Mouse (Mus musculus) midbrain, embryonic 10.5 days (tissue): ENCODE results near the gene Cacng1. TPM values are rescaled to one million over a fixed set of nuclear protein-coding genes. Genes with fewer than 3 reads are reported as not detected.

ENCODE experiments used
- DNase-seq: peaks from one replicate; pipeline ENCODE4 v3.0.0-alpha.2; 2017; ENCODE audit warnings: low spot score
- H3K27ac ChIP-seq: fragments of 300-500 bp; sonication (generic); replicated peaks from 2 replicates; pipeline ENCODE4 v1.5.1; 2016; ENCODE audit warnings: mild to moderate bottlenecking
- H3K27me3 ChIP-seq: fragments of 300-500 bp; sonication (generic); 2 replicates; pipeline ENCODE4 v1.6.1; 2016; ENCODE audit warnings: low read depth, mild to moderate bottlenecking; ENCODE audit not compliant: poor library complexity, severe bottlenecking
- H3K36me3 ChIP-seq: fragments of 300-500 bp; sonication (generic); 2 replicates; pipeline ENCODE4 v1.6.1; 2016; ENCODE audit warnings: mild to moderate bottlenecking, moderate library complexity
- H3K4me1 ChIP-seq: fragments of 300-500 bp; sonication (generic); 2 replicates; pipeline ENCODE4 v1.6.1; 2016
- H3K4me3 ChIP-seq: fragments of 300-500 bp; sonication (generic); 2 replicates; pipeline ENCODE4 v1.5.1; 2016; ENCODE audit warnings: mild to moderate bottlenecking, moderate library complexity
- H3K9me3 ChIP-seq: fragments of 300-500 bp; sonication (generic); replicated peaks from 2 replicates; pipeline ENCODE4 v1.6.1; 2016; ENCODE audit warnings: mild to moderate bottlenecking
- WGBS: fragments of 180-500 bp; shearing (Covaris S2); methylation state at CpG from one replicate; pipeline ENCODE4 v1.1.7; 2016; 5-methylcytosine and 5-hydroxymethylcytosine counted together
- polyA plus RNA-seq: library from polyadenylated mRNA; unstranded; fragments of >200 nt; fragmentation: Nextera tagmentation; extraction: Ambion mirVana; gene quantifications from 2 replicates; pipeline ENCODE4 v1.2.1, GENCODE M21; 2016

Gene Cacng1
- polyA plus RNA-seq, result 0.31 TPM in 1 of 2 replicates, not detected in the other

DNA sequence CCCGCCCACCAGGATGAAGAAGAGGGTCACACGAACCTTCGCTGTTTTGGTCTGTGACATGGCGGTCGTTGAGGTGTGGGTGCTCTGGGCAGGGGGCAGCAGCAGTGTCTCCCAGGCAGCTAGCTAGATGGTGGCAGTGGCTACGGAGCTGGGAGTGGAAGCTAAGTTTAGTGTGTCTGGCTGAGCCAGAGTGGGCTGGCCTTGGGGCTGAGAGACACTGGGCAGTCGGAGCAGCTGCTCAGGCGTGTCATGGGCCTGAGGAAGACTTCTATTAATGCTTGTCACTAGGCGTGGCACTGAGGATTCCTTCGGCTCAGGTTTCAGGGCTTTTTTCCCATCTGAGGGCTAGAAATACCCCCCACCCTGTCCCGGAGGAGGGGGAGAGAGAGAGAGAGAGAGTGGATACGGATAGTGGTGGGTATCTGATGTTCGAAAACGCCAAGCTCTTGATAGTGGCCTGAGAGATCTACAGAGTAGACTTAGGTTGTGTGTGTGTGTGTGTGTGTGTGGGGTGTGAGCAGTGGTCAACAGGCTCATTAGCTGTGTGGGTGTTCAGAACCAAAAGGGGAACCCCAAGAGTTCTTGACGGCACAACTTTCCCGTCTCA lies at the start of gene Cacng1:
Gene Cacng1, minus strand, starts transcription at position 191 of the 607 bp plus-strand sequence.
- Histone ChIP-seq H3K36me3 (0 out of 2 replicates have a peak, but pooled peaks cover 4% of the 10 kb centered on the region), H3K4me3 (no peak within 1 kb of the TSS), H3K27me3 (no peaks in the 10 kb centered on the region; the same call in 1 of the 2 replicates), H3K9me3 (peaks cover 6% of the 10 kb centered on the region; the same call in 1 of the 2 replicates), H3K4me1 (peaks cover 24% of the 10 kb centered on the region), H3K27ac (0 out of 2 replicates have a peak within 1 kb of the TSS, but pooled peaks have one; percentile 1)
- no peak for DNase-seq
- 78% methylated on average over 16 of the region's 16 CpGs for WGBS

- H3K27ac ChIP-seq, result peak overlapping the region; percentile 82
- DNase-seq, result peak; percentile 56
- 24% methylated on average over 8 of the region's 8 CpGs for WGBS
- H3K27me3 ChIP-seq, result no peaks in the 10 kb centered on the region
- H3K9me3 ChIP-seq, result no peaks in the 10 kb centered on the region
- H3K4me1 ChIP-seq, result peaks cover 65% of the 10 kb centered on the region
- H3K4me3 ChIP-seq, result no peak overlapping the region
- H3K36me3 ChIP-seq, result peaks cover 12% of the 10 kb centered on the region
These were observed 46.6 kb upstream of the Cacng1 start for GRCm38 (mm10) chr11:107762688-107763460.

DNA sequence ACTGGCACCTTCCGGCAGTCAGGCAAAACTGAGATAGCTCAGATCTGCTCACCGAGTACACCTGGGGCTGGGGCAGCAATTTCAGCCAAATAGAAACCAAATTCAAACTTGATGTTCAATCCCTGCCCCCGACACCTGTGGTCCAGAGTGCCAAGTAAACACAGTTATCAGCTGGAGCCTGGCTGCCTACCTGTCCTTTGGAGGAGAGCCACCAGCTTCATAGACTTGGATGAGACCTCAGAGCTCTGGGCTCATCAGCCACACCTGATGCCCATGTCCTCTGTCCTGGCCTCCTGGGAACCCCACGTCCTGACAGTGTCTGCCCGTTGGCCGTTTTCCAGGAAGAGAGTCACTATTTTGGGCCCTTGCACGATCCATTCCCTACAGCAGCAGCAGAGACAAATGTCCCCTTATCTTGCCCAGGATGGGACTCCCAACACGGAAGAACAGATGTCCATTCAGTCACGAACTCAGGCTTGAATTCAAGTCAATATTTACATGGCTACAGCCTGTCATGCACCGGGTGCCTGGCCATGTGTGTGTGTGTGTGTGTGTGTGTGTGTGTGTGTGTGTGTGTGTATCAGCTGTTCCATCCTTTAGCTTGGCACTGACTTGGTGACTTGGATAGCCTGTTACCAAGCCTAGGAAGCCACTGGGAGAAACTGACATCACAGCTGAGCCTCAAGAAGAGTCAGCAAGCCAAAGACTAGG lies 45.6 kb upstream of the Cacng1 start:
- no peak for DNase-seq
- Histone ChIP-seq H3K4me1 (peaks cover 56% of the 10 kb centered on the region), H3K36me3 (peaks cover 21% of the 10 kb centered on the region), H3K4me3 (no peak overlapping the region), H3K9me3 (no peaks in the 10 kb centered on the region), H3K27ac (peak overlapping the region; percentile 82), H3K27me3 (no peaks in the 10 kb centered on the region)
- 83% methylated on average over 10 of the region's 10 CpGs for WGBS

DNA sequence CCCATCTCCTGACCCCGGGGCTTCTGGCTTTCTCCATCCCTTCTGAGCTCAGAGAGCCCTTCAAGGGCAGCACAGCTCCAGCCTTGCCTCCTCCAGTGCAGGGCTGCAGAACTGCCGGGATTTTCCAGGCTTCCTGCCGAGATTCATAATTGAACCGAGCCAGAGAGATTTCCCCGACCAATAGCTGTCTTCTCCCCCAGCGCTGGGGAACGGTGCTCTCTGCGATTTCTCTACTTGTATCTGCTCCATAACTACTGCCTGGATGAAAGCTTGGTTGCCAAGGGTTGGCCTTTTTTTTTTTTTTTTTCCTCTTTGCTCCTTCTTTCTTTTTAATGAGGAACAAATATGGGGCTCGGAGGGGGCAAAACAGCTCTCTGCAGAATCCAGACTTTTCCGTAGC lies 43.7 kb upstream of the Cacng1 start:
- Histone ChIP-seq H3K4me1 (peaks cover 48% of the 10 kb centered on the region), H3K9me3 (no peaks in the 10 kb centered on the region)
- 33% methylated on average over 10 of the region's 10 CpGs for WGBS

GRCm38 (mm10) chr11:107759516-107759915 lies 43.2 kb upstream of the Cacng1 start:
- Histone ChIP-seq H3K27ac (no peak overlapping the region), H3K4me3 (no peak overlapping the region), H3K36me3 (peaks cover 21% of the 10 kb centered on the region), H3K9me3 (no peaks in the 10 kb centered on the region), H3K4me1 (peaks cover 48% of the 10 kb centered on the region), H3K27me3 (no peaks in the 10 kb centered on the region)
- WGBS, result 79% methylated on average over 9 of the region's 9 CpGs
- no peak for DNase-seq

More for the DNA sequence above, 43.7 kb upstream of the Cacng1 start:
- Histone ChIP-seq H3K36me3 (peaks cover 21% of the 10 kb centered on the region), H3K27me3 (no peaks in the 10 kb centered on the region), H3K27ac (no peak overlapping the region), H3K4me3 (no peak overlapping the region)
- no peak for DNase-seq

GRCm38 (mm10) chr11:107749114-107749513 lies 32.8 kb upstream of the Cacng1 start:
- Histone ChIP-seq H3K27ac (no peak overlapping the region), H3K27me3 (no peaks in the 10 kb centered on the region), H3K4me3 (no peak overlapping the region), H3K36me3 (peaks cover 22% of the 10 kb centered on the region), H3K4me1 (no peaks in the 10 kb centered on the region), H3K9me3 (no peaks in the 10 kb centered on the region)
- no peak for DNase-seq
- WGBS, result 83% methylated on average over 5 of the region's 5 CpGs

GRCm38 (mm10) chr11:107748243-107749035 lies 32.1 kb upstream of the Cacng1 start:
- DNase-seq, result no peak
- 91% methylated on average over 5 of the region's 5 CpGs for WGBS
- peaks cover 25% of the 10 kb centered on the region for H3K36me3 ChIP-seq
- no peaks in the 10 kb centered on the region for H3K9me3 ChIP-seq
- no peaks in the 10 kb centered on the region for H3K27me3 ChIP-seq
- H3K27ac ChIP-seq, result no peak overlapping the region
- no peak overlapping the region for H3K4me3 ChIP-seq
- no peaks in the 10 kb centered on the region for H3K4me1 ChIP-seq

GRCm38 (mm10) chr11:107743100-107743499 lies 26.8 kb upstream of the Cacng1 start:
- Histone ChIP-seq H3K4me1 (peaks cover 29% of the 10 kb centered on the region), H3K27me3 (no peaks in the 10 kb centered on the region), H3K27ac (no peak overlapping the region), H3K9me3 (no peaks in the 10 kb centered on the region), H3K36me3 (peaks cover 53% of the 10 kb centered on the region), H3K4me3 (no peak overlapping the region)
- WGBS, result 83% methylated on average over 3 of the region's 3 CpGs
- DNase-seq, result no peak

GRCm38 (mm10) chr11:107738418-107739099 lies 22.2 kb upstream of the Cacng1 start:
- DNase-seq, result no peak
- Histone ChIP-seq H3K27me3 (no peaks in the 10 kb centered on the region), H3K4me1 (peaks cover 29% of the 10 kb centered on the region), H3K9me3 (no peaks in the 10 kb centered on the region), H3K4me3 (no peak overlapping the region), H3K36me3 (peaks cover 89% of the 10 kb centered on the region), H3K27ac (no peak overlapping the region)
- 87% methylated on average over 20 of the region's 20 CpGs for WGBS

GRCm38 (mm10) chr11:107737886-107738285 lies 21.6 kb upstream of the Cacng1 start:
- H3K9me3 ChIP-seq, result no peaks in the 10 kb centered on the region
- no peaks in the 10 kb centered on the region for H3K27me3 ChIP-seq
- no peak overlapping the region for H3K27ac ChIP-seq
- no peak for DNase-seq
- H3K4me1 ChIP-seq, result peaks cover 29% of the 10 kb centered on the region
- WGBS, result 93% methylated on average over 6 of the region's 6 CpGs
- H3K36me3 ChIP-seq, result peaks cover 90% of the 10 kb centered on the region
- no peak overlapping the region for H3K4me3 ChIP-seq

DNA sequence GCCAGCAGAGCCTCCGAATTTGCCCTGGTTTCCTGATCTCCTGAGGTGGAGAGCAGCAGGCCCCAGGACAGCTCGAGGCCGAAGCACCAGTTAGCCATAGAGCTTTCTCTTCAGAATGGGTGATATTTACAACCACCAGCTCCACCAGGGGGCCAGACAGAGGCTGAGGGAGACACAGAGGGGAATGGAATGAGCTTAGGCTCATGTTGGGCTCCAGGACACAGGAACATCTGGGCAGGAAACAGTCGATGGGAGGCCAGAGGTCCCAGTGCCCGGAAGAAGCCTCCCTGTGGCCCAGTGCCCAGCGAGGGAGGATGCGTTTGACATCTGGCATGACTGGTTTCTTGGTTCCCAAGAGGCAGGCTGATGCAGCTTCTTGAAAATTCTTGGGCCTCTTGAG lies 17.8 kb upstream of the Cacng1 start:
- WGBS, result 88% methylated on average over 7 of the region's 7 CpGs
- Histone ChIP-seq H3K36me3 (peaks cover 81% of the 10 kb centered on the region), H3K27ac (no peak overlapping the region), H3K4me1 (peaks cover 3% of the 10 kb centered on the region; the same call in 1 of the 2 replicates), H3K4me3 (no peak overlapping the region), H3K27me3 (no peaks in the 10 kb centered on the region), H3K9me3 (no peaks in the 10 kb centered on the region)
- DNase-seq, result no peak
